Mouse (Mus musculus): ENCODE data around the gene Mtmr6.
"Not testable (repeated sequence)": the region's sequence is repeated elsewhere in the genome, so short reads cannot be mapped to it uniquely, and the experiment has no call there.

The Mtmr6 gene

GRCm38 (mm10) chr14:60273346-60273745 lies 8.3 kb downstream of the Mtmr6 start:
- CTCF ChIA-PET = interaction anchor here in 1 of 4 experiments (1.5 kb wide), 1 partner anchor 9 kb away, joined by 6 read pairs; the partner anchor contains the start of gene Mtmr6
- POLR2A ChIA-PET = interaction anchor here in 2 of 4 experiments (1.7 to 1.8 kb wide), 2 partner anchors 8 kb away, joined by 7 to 9 read pairs; partner anchors contain the start of gene Mtmr6 (in 2 of the 2)

- ChIA-PET CTCF (no interaction called here), POLR2A (interaction anchor here in 1 of 4 experiments (0.7 kb wide), 1 partner anchor 135 kb away, joined by 3 read pairs; no protein-coding TSS in a partner anchor)
Measured at GRCm38 (mm10) chr14:60275301-60276276, 10.6 kb downstream of the Mtmr6 start.

DNA sequence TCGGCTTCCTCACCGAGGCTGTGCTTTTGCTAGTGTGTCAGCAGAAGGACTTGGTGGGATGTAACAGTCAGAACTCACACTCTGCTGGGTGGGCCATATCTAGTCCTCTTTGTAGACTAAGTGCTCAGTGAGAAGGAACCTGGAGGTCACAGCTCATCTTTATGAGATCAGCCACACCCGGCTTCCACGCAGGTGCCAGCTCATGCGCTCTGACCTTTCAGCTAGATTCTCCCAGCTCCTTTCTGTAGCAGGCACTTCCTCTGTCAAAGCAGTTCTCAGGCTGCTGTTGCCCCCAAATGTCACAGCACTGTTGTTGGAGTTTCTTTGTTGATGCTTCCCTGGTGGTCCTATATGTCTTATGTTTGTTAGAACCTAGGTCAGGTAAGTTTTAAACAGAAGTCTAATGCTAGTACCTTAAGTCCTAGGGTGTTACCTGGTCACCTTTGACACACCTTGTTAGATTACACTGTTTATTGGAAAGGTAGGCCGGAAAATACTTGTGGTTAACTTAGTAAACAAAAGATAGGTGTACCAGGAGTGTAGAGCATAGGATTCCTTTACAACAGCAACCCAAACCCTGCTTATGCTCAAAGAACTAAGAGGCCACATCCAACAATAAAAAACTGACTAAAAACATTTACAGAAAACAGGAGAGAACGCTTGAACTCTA lies 21.3 kb downstream of the Mtmr6 start:
- ChIA-PET POLR2A (no interaction called here), CTCF (no interaction called here)

GRCm38 (mm10) chr14:60290363-60290762 lies 25.3 kb downstream of the Mtmr6 start:
- ChIA-PET POLR2A (no interaction called here), CTCF (no interaction called here)

DNA sequence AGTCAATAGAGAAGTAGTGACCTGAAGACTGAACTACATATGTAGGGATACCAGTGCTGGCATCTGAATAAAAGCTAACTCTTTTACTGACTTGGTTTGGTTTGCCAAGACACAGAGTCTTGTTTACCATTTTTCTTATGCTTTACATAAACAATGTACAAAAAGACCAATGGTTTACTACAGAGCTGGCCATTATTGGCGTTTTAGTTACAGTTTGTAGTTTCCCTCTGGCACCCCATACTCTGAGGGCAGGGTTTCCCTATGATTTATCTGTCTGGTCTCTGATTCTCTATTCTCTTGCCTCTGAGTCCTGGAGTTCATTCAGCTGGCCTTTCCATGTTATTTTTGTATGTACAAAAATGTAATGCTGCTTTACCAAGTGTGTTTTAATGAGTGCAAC lies 30.5 kb downstream of the Mtmr6 start:
- CTCF ChIA-PET = no interaction called here

GRCm38 (mm10) chr14:60300224-60300991 lies 35.4 kb downstream of the Mtmr6 start:
- POLR2A ChIA-PET = interaction anchor here in 1 of 4 experiments (0.7 to 1.3 kb wide), 2 partner anchors 15 to 174 kb away, joined by 3 read pairs; no protein-coding TSS in a partner anchor
- CTCF ChIA-PET = interaction anchor here in 3 of 4 experiments (0.6 to 1.9 kb wide), 4 partner anchors 36 to 152 kb away, joined by 3 to 4 read pairs (median 3); partner anchors contain the start of gene Mtmr6 (in 2 of the 3)

More for the DNA sequence above, 30.5 kb downstream of the Mtmr6 start:
- POLR2A ChIA-PET = no interaction called here

- CTCF ChIA-PET = interaction anchor here in 3 of 4 experiments (0.8 to 1.9 kb wide), 3 partner anchors 36 to 151 kb away, joined by 3 to 4 read pairs (median 3); partner anchors contain the start of gene Mtmr6 (in 2 of the 3)
- POLR2A ChIA-PET = no interaction called here
Measured at GRCm38 (mm10) chr14:60301024-60301423, 36.0 kb downstream of the Mtmr6 start.

DNA sequence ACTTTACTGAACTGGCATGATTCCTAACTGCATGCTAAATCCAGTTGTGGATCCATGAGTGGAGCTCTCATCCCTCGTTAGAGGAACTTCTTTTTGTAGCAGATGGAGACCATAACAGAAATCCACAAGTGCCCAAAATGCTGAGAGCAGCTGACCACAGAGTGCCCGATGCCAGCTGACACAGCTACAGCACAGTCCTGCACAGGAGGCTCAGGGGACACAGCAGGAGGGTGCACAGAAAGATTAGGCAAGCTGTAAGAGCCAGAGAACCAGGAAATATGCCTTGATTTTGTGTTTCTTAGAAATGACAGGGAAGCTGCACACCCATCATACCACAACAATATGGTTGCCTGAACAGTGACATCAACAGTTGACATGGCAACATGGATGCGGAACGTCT lies 37.4 kb downstream of the Mtmr6 start:
- CTCF ChIA-PET = interaction anchor here in 1 of 4 experiments (0.5 kb wide), 1 partner anchor 151 kb away, joined by 3 read pairs; no protein-coding TSS in a partner anchor
- POLR2A ChIA-PET = no interaction called here

- ChIA-PET CTCF (no interaction called here), POLR2A (no interaction called here)
Measured at GRCm38 (mm10) chr14:60304441-60305220, 39.6 kb downstream of the Mtmr6 start.

GRCm38 (mm10) chr14:60308113-60308512 lies 43.1 kb downstream of the Mtmr6 start:
- ChIA-PET CTCF (interaction anchor here in 2 of 4 experiments (0.7 to 0.9 kb wide), 2 partner anchors 8 to 42 kb away, joined by 3 to 6 read pairs; no protein-coding TSS in a partner anchor), POLR2A (interaction anchor here in 1 of 4 experiments (0.6 kb wide), 1 partner anchor 34 kb away, joined by 3 read pairs; no protein-coding TSS in a partner anchor)

DNA sequence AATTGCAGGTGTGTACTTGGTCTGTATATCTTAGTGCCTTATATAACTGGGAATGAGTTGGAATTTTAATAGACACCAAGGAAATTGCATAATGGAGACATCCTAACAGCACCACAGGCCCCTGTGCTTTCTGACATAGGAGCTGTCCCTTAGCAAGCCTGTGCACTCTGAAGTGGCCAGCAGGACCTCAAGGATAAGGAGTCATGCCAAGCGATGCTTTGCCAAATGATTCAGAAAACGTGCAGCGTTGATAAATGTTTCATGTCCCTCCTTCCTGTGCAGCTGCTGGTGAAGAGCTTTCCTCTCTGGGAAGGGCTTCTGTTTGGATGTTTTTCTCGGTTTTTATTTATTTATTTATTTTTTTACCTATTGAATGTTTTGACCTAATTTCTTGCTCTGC lies 45.7 kb downstream of the Mtmr6 start:
- ChIA-PET POLR2A (no interaction called here), CTCF (no interaction called here)

GRCm38 (mm10) chr14:60319231-60319630 lies 54.2 kb downstream of the Mtmr6 start:
- ChIA-PET CTCF (no interaction called here), POLR2A (no interaction called here)

GRCm38 (mm10) chr14:60320813-60321212 lies 55.8 kb downstream of the Mtmr6 start:
- POLR2A ChIA-PET = interaction anchor here in 2 of 4 experiments (0.7 kb wide), 2 partner anchors 46 to 61 kb away, joined by 3 to 8 read pairs; no protein-coding TSS in a partner anchor

DNA sequence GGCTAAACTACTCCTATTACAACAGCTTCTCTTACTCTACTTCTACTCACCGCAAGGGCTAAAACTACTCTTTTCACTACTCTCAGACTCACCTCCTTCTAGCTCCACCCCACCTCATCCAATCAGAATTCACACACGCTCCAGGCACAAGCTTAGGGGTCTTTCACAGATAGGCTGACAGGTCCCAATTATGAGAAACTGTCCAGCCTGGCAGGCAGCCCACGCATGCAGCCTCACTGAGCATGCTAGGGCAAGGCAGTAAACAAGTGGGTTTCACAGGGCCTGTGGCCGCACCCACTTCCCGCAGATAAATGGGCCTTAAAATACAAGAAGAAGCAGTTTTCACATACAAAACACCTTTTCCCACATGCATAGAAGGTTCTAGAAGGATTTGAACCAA lies 75.0 kb downstream of the Mtmr6 start:
- POLR2A ChIA-PET, CTCF ChIA-PET: not testable (repeated sequence)

More at GRCm38 (mm10) chr14:60320813-60321212, 55.8 kb downstream of the Mtmr6 start:
- CTCF ChIA-PET = no interaction called here

DNA sequence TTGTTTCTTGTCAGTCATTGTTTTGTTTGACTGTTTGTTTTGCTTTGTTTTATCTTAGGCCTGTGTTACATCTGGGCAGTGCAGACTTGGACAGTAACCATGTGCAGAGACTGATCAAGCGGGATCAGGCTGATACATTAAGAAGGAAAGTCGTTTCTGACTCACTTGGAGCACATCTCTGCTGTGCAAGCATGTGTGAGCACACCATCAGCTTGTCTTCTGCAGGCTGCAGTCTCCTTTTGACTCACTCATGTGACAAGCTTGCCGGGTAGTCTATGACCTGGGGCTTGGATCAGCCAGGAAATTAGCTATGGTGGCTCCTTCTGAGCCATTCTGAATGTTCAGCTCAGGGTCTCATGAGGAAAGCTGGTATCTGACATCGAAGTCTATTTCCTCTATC lies 75.5 kb downstream of the Mtmr6 start:
- POLR2A ChIA-PET = no interaction called here
- CTCF ChIA-PET = no interaction called here

GRCm38 (mm10) chr14:60345326-60345876 lies 80.4 kb downstream of the Mtmr6 start:
- POLR2A ChIA-PET = no interaction called here
- CTCF ChIA-PET = interaction anchor here in 1 of 4 experiments (0.6 kb wide), 1 partner anchor 537 kb away, joined by 3 read pairs; no protein-coding TSS in a partner anchor

Measured in embryonic stem cell, embryonic (primary cell).